Mouse (Mus musculus) kidney, adult 8-10 months (tissue): ENCODE measurements around the gene E4f1.

ENCODE experiments used
- DNase-seq, 2 experiments: peaks; one replicate each; pipeline ENCODE4 v3.0.0; 2022

Gene E4f1

GRCm38 (mm10) chr17:24469910-24470602, at the start of gene E4f1, which contains the start of gene Pgp:
Gene E4f1, minus strand, starts transcription at chr17:24470313.
Gene Pgp, plus strand, starts transcription at chr17:24470392.
- peak; percentile 98 for DNase-seq

- peak in 1 of 2 experiments; percentile 13 for DNase-seq
Measured at GRCm38 (mm10) chr17:24514270-24515257, 44.5 kb upstream of the E4f1 start.

GRCm38 (mm10) chr17:24513609-24514008, 43.5 kb upstream of the E4f1 start:
- peak; percentile 33 to 69 for DNase-seq

- no peak for DNase-seq
Measured at GRCm38 (mm10) chr17:24507806-24508460, 37.8 kb upstream of the E4f1 start.

- no peak for DNase-seq
Measured at GRCm38 (mm10) chr17:24507129-24507664, 37.1 kb upstream of the E4f1 start.

GRCm38 (mm10) chr17:24506332-24507070, 36.4 kb upstream of the E4f1 start:
- no peak for DNase-seq

- DNase-seq, result no peak
Measured at GRCm38 (mm10) chr17:24505286-24505955, 35.3 kb upstream of the E4f1 start.

- DNase-seq, result no peak
Measured at GRCm38 (mm10) chr17:24504085-24504484, 34.0 kb upstream of the E4f1 start.

- no peak for DNase-seq
Measured at GRCm38 (mm10) chr17:24502208-24502607, 32.1 kb upstream of the E4f1 start.

- no peak for DNase-seq
Measured at GRCm38 (mm10) chr17:24496026-24496425, 25.9 kb upstream of the E4f1 start.

- DNase-seq, result no peak
Measured at GRCm38 (mm10) chr17:24495443-24495842, 25.3 kb upstream of the E4f1 start.

- peak in 1 of 2 experiments; percentile 42 for DNase-seq
Measured at GRCm38 (mm10) chr17:24494627-24495335, 24.7 kb upstream of the E4f1 start.

- DNase-seq, result no peak
Measured at GRCm38 (mm10) chr17:24490399-24490798, 20.3 kb upstream of the E4f1 start.

GRCm38 (mm10) chr17:24489265-24490030, 19.3 kb upstream of the E4f1 start:
- DNase-seq, result no peak

- no peak for DNase-seq
Measured at GRCm38 (mm10) chr17:24488662-24489264, 18.6 kb upstream of the E4f1 start.

GRCm38 (mm10) chr17:24488186-24488661, 18.1 kb upstream of the E4f1 start, which contains the start of gene Caskin1:
Gene Caskin1, plus strand, starts transcription at chr17:24488601.
- no peak for DNase-seq

GRCm38 (mm10) chr17:24485090-24485860, 15.2 kb upstream of the E4f1 start:
- no peak for DNase-seq

GRCm38 (mm10) chr17:24483495-24483894, 13.4 kb upstream of the E4f1 start:
- no peak for DNase-seq
